Mouse (Mus musculus) megakaryocyte, embryonic 14.5 days (primary cell): ENCODE data around the gene Defb26.

Experiments
- FLI1 ChIP-seq: IDR thresholded peaks from 2 replicates; pipeline ENCODE4 v1.6.1; 2012; ENCODE audit warnings: low read length, inconsistent platforms, mixed read lengths
- GATA1 ChIP-seq: IDR thresholded peaks from 3 replicates; pipeline ENCODE4 v1.6.1; 2012; ENCODE audit warnings: mixed read lengths, low read length, inconsistent platforms, borderline replicate concordance

DNA sequence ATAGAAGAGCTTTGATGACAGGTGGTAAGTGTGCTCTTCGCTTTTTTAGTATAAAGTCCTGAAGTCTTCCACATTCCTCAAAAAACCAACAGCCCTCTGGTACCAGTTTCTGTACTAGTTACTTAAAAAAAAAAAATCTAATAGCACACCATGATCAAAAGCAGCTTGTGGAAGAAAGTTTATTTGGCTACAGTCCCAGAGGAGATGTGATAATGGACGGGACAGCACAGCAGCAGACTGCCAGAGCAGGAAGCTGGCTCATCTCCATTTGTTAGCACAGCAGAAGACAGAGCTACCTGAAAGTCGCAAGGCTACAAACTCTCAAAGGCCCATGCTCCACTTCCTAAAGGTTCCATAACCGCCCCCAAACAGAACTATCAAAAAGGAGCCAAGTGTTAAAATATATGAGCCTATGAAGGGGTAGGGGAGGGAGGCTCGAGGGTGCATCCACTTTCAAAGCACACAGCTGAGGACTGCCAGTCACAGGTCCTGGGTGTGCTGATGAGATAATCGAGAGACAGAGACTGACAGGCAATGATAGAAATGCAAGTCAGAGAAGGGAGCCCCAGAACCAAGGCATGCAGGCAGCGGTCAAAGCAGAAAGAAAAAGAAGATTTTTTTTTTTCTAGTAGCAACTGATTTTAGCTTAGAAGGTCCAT, 11.2 kb downstream of the Defb26 start:
- TF ChIP-seq GATA1 (no peak), FLI1 (no peak)
